Mouse (Mus musculus): ENCODE data around the gene Btnl4. TPM values are rescaled to one million over a fixed set of nuclear protein-coding genes. Genes with fewer than 3 reads are reported as not detected.
"Not testable (repeated sequence)": the region's sequence is repeated elsewhere in the genome, so short reads cannot be mapped to it uniquely, and the experiment has no call there.

The Btnl4 gene
- polyA plus RNA-seq, 1 experiment from 2014 or later: not detected

DNA sequence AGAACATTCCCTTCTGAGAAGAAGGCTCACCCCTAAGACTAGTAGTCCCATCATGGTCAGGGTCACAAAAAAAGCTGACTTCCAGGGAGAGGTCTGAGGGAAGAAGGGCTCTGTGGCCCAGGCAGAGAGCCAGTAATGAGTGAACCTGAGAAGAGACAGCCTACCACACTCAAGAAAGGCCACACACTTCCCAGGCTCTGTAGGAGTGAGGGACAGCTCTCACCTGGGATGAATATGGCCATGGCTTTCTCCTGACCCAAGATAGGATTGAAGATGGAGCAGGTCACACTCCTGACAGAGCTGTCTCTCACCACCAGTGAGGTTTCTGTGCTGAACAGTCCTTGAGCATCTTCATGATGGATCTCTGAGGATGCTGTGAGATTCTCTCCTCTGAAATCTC, 15.7 kb upstream of the Btnl4 start:
- H3K4me2 ChIP-seq: no peak overlapping the region
- no peak for ATAC-seq (ENCODE audit: insufficient number of reproducible peaks, low FRiP score)
- no peak overlapping the region for H3K4me3 ChIP-seq
- H3K36me3 ChIP-seq: no peaks in the 10 kb centered on the region
- H3K9me3 ChIP-seq (replicated peaks): no peaks in the 10 kb centered on the region
- no peaks in the 10 kb centered on the region for H3K4me1 ChIP-seq (replicated peaks)
- H3K9ac ChIP-seq: no peak overlapping the region
- H3K27me3 ChIP-seq (replicated peaks): 0 out of 2 replicates have a peak, but pooled peaks cover 4% of the 10 kb centered on the region
- H3K27ac ChIP-seq (ENCODE audit: poor library complexity, severe bottlenecking): no peak overlapping the region

DNA sequence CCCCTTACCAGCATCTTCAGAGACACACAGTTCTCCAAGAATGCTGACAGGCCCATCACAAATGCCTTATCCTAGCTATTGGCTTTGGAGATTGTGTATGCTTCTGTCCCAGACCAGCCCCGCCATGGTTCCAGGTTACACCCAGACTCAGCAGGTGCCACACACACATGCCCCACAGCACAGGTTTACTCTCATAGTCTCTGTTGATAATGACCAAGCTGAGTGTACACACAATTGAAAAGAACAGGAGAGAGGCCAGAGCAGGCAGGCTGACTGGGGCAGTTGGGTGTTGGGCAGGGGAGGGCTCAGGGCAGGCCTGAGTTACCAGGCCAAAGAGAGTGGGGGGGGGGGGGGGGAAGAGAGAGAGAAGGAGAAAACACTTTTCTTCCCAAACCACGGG, 691 bp downstream of the Btnl4 start:
- Histone ChIP-seq H3K9me3 (replicated peaks) (no peaks in the 10 kb centered on the region), H3K27me3 (replicated peaks) (0 out of 2 replicates have a peak, but pooled peaks cover 3% of the 10 kb centered on the region), H3K36me3 (no peaks in the 10 kb centered on the region), H3K4me2 (no peak overlapping the region), H3K4me3 (no peak overlapping the region), H3K9ac (no peak overlapping the region), H3K27ac (ENCODE audit: poor library complexity, severe bottlenecking) (no peak overlapping the region), H3K4me1 (replicated peaks) (no peaks in the 10 kb centered on the region)
- no peak for ATAC-seq (ENCODE audit: insufficient number of reproducible peaks, low FRiP score)
- WGBS: 81% methylated on average over 1 of the region's 2 CpGs

DNA sequence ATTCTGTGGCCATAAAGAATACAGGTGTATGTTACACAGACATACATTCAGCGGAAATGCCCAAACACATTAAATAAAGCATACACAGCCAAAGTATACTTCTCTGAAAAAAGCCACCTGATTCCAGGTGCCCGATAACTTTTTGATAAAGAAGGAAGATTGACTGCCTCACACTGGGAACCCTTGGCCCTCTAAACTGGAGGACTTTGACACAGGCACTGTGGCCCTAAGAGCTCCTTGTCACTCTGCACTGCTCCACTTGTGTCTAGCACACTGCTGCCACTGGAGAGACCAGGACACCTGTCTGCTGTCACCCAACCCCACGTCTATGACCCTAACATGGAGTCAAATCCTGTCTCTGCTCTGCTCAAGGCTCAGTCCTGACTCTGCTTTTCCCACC, 2.1 kb downstream of the Btnl4 start:
- Histone ChIP-seq H3K9me3 (replicated peaks) (no peaks in the 10 kb centered on the region), H3K4me1 (replicated peaks) (no peaks in the 10 kb centered on the region), H3K27me3 (replicated peaks) (0 out of 2 replicates have a peak, but pooled peaks cover 3% of the 10 kb centered on the region), H3K4me3 (no peak overlapping the region), H3K36me3 (no peaks in the 10 kb centered on the region), H3K9ac (no peak overlapping the region), H3K27ac (ENCODE audit: poor library complexity, severe bottlenecking) (no peak overlapping the region), H3K4me2 (no peak overlapping the region)
- 74% methylated on average over 3 of the region's 3 CpGs for WGBS
- ATAC-seq (ENCODE audit: insufficient number of reproducible peaks, low FRiP score): no peak

DNA sequence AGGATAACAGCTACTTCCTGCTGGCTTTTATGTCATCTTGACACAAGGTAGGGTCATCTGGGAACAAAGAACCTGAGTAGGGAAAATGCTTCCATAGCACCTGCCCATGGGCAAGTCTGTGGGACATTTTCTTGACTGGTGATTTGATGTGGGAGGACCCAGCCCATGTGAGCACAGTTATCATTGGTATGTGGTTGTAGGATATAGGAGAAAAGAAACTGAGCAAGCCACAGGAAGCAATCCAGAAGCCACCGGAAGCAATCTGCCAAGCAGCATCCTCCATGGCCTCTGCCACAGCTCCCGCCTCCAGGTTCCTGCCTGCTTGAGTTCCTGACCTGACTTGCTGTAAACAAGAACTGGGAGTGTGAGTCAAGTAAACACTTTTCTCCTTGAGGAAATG, 6.6 kb downstream of the Btnl4 start:
- Histone ChIP-seq H3K36me3 (no peaks in the 10 kb centered on the region), H3K27ac (ENCODE audit: poor library complexity, severe bottlenecking) (no peak overlapping the region), H3K4me1 (replicated peaks) (no peaks in the 10 kb centered on the region), H3K9ac (no peak overlapping the region), H3K4me3 (no peak overlapping the region), H3K27me3 (replicated peaks) (no peaks in the 10 kb centered on the region), H3K4me2 (no peak overlapping the region), H3K9me3 (replicated peaks) (no peaks in the 10 kb centered on the region)
- 71% methylated on average over 2 of the region's 2 CpGs for WGBS
- no peak for ATAC-seq (ENCODE audit: insufficient number of reproducible peaks, low FRiP score)

DNA sequence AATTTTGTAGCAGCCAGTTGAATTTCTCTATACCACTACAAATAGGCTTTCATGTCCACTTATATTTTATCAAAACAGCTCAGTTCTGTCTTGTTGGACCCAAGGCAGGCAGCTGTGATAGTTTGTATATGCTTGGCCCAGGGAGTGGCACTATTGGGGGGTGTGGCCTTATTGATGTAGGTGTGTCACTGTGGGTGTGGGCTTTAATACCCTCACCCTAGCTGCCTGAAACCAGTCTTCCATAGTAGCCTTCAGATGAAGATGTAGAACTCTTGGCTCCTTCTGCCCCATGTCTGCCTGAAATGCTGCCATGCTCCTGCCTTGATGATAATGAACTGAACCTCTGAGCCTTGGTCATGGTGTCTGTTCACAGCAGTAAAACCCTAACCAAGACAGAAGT, 11.2 kb downstream of the Btnl4 start:
- not testable (repeated sequence) for H3K4me2 ChIP-seq; H3K9ac ChIP-seq; H3K9me3 ChIP-seq (replicated peaks); H3K27ac ChIP-seq (ENCODE audit: poor library complexity, severe bottlenecking); ATAC-seq (ENCODE audit: insufficient number of reproducible peaks, low FRiP score); H3K27me3 ChIP-seq (replicated peaks); H3K36me3 ChIP-seq; H3K4me3 ChIP-seq; H3K4me1 ChIP-seq (replicated peaks)

DNA sequence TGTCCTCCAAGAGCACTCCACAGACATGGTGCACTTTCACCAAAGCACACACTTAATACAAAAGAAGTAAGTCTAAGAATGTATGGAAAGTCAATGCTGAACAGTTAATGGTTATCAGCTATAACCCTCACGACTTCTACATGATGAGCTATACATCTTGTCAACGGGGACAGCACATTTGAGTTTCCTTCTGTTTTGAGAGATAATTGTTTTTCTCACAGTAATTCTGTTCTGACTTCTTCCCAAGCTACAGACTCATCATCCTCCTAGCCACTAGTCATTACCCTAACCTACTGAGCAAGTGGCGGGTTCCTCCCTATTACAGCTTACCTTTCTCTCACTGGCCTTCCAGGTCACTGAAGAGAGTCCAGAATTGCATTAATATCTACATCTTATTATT, 17.9 kb downstream of the Btnl4 start:
- 74% methylated on average over 3 of the region's 3 CpGs for WGBS

DNA sequence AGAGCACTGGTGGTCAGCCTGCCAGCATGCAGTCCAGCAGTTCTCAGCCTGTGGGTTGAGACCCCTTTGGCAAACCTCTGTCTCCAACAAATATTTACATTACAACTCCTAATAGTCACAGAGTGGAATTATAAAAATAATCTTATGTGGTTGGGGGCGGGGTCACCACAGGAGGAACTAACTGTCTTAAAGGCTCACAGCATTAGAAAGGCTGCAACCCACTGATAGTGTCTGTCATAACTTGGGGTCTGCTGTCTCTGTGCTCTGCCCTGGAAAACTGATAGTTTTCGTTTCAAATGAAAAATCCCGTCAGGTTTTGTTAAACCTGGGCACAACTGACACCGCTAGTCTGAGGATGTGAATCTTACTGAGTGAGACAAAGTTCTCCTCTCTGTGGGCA, 19.4 kb downstream of the Btnl4 start:
- ATAC-seq (ENCODE audit: insufficient number of reproducible peaks, low FRiP score): no peak
- Histone ChIP-seq H3K4me3 (no peak overlapping the region), H3K4me1 (replicated peaks) (no peaks in the 10 kb centered on the region), H3K4me2 (no peak overlapping the region), H3K27ac (ENCODE audit: poor library complexity, severe bottlenecking) (no peak overlapping the region), H3K9ac (no peak overlapping the region), H3K36me3 (no peaks in the 10 kb centered on the region), H3K27me3 (replicated peaks) (no peaks in the 10 kb centered on the region; the same call in 1 of the 2 replicates), H3K9me3 (replicated peaks) (no peaks in the 10 kb centered on the region)
- 69% methylated on average over 4 of the region's 4 CpGs for WGBS

More for the DNA sequence above, 17.9 kb downstream of the Btnl4 start:
- no peaks in the 10 kb centered on the region for H3K4me1 ChIP-seq (replicated peaks)
- no peaks in the 10 kb centered on the region for H3K9me3 ChIP-seq (replicated peaks)
- H3K27ac ChIP-seq (ENCODE audit: poor library complexity, severe bottlenecking): no peak overlapping the region
- no peak overlapping the region for H3K4me3 ChIP-seq
- ATAC-seq (ENCODE audit: insufficient number of reproducible peaks, low FRiP score): no peak
- H3K27me3 ChIP-seq (replicated peaks): no peaks in the 10 kb centered on the region; the same call in 1 of the 2 replicates
- H3K36me3 ChIP-seq: no peaks in the 10 kb centered on the region
- no peak overlapping the region for H3K4me2 ChIP-seq
- no peak overlapping the region for H3K9ac ChIP-seq

DNA sequence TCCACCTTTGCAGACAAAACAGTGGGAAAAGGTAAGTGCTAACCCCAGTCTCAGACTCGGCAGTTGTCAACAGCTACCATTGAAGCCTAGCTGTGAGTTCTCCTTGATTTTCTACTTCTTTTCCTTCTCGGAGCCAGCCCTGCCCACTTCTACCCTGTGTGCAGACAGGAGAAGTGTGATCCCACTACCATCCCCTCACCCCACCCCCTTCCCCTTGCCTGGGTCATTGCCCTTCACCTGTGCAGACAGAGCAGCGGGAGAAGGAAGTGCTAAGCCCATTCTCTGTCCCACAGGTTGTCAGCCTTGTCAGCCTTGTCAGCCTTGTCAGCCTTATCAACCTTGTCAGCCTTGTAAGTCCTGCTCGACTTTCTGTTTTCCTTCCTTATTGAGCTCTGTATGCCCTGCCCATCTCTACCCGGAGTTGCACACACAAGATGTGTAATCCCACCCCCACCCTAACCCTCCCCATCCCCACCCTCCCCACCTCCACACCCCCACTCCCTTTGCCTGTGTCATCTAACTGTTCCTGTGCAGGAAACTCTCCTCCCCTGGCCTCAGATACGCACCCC, 28.6 kb downstream of the Btnl4 start:
- no peak overlapping the region for H3K4me3 ChIP-seq
- H3K9me3 ChIP-seq (replicated peaks): no peaks in the 10 kb centered on the region
- no peaks in the 10 kb centered on the region for H3K27me3 ChIP-seq (replicated peaks)
- no peak overlapping the region for H3K27ac ChIP-seq (ENCODE audit: poor library complexity, severe bottlenecking)
- no peak overlapping the region for H3K4me2 ChIP-seq
- no peak overlapping the region for H3K9ac ChIP-seq
- ATAC-seq (ENCODE audit: insufficient number of reproducible peaks, low FRiP score): no peak
- peaks cover 5% of the 10 kb centered on the region for H3K4me1 ChIP-seq (replicated peaks)
- WGBS: 26% methylated on average over 6 of the region's 6 CpGs
- no peaks in the 10 kb centered on the region for H3K36me3 ChIP-seq

DNA sequence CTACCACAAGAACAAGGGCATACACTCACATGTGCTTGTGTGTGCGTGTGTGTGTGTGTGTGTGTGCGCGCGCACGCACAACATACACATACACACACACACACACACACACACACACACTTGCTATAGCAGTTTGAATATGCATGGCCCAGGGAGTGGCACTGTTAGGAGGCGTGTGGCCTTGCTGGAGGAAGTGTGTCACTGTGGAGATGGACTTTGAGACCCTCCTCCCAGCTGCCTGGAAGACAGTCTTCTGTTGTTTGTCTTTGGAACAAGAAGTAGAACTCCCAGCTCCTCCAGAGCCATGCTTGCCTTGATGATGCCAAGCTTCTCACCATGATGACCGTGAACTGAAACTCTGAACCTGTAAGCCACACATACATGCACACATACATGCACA, 35.1 kb downstream of the Btnl4 start:
- H3K27ac ChIP-seq (ENCODE audit: poor library complexity, severe bottlenecking): no peak overlapping the region
- no peak for ATAC-seq (ENCODE audit: insufficient number of reproducible peaks, low FRiP score)
- no peak overlapping the region for H3K4me2 ChIP-seq
- no peaks in the 10 kb centered on the region for H3K27me3 ChIP-seq (replicated peaks)
- no peak overlapping the region for H3K9ac ChIP-seq
- H3K36me3 ChIP-seq: no peaks in the 10 kb centered on the region
- WGBS: 84% methylated on average over 7 of the region's 7 CpGs
- H3K4me3 ChIP-seq: no peak overlapping the region
- no peaks in the 10 kb centered on the region for H3K9me3 ChIP-seq (replicated peaks)
- H3K4me1 ChIP-seq (replicated peaks): no peaks in the 10 kb centered on the region

DNA sequence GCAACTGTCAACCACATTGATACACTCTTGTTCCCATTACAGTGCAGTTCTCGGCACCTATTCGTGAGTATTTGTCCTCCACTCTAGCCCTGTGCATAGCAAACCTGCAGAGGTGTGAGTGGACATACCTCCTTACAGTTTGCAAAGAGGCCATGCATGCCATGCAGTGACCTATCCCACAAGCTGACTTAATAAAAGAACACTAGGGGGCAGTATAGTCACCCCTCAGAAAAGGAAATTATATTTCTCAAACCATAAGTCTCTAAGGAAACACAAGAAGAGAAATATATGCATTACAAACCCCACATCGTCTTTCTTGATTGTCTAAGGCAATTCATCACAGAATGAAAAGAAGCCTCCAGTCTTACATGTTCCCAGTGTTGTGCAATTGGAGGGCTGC, 37.3 kb downstream of the Btnl4 start:
- Histone ChIP-seq H3K27me3 (replicated peaks) (no peaks in the 10 kb centered on the region), H3K4me3 (no peak overlapping the region), H3K9me3 (replicated peaks) (peaks cover 8% of the 10 kb centered on the region; the same call in 1 of the 2 replicates), H3K4me1 (replicated peaks) (no peaks in the 10 kb centered on the region), H3K36me3 (no peaks in the 10 kb centered on the region), H3K9ac (no peak overlapping the region), H3K4me2 (no peak overlapping the region), H3K27ac (ENCODE audit: poor library complexity, severe bottlenecking) (no peak overlapping the region)
- WGBS: 38% methylated on average over 3 of the region's 3 CpGs
- ATAC-seq (ENCODE audit: insufficient number of reproducible peaks, low FRiP score): no peak

DNA sequence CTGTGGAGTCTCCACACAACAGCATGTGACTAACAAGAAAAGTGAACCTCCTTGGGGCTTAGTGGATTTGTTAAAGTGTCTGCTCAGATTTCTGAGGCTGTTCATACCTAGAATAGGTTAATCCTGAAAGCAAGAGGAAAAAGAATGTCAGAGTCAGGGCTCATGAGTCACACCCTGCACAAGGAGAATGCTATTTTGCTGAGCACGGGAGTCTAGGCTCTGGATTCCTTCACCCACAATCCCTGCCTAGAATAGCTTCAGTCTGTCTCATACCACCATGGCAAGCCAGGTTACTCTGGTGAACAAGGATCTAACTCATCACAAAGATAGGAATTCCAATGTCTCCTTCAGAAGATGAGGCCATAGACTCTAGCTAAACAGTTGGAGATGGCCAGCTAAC, 38.5 kb downstream of the Btnl4 start:
- 21% methylated on average over 1 of the region's 1 CpGs for WGBS
- no peaks in the 10 kb centered on the region for H3K36me3 ChIP-seq
- no peak overlapping the region for H3K4me2 ChIP-seq
- H3K9me3 ChIP-seq (replicated peaks): peaks cover 8% of the 10 kb centered on the region; the same call in 1 of the 2 replicates
- no peak overlapping the region for H3K27ac ChIP-seq (ENCODE audit: poor library complexity, severe bottlenecking)
- H3K9ac ChIP-seq: no peak overlapping the region
- ATAC-seq (ENCODE audit: insufficient number of reproducible peaks, low FRiP score): no peak
- no peaks in the 10 kb centered on the region for H3K27me3 ChIP-seq (replicated peaks)
- H3K4me1 ChIP-seq (replicated peaks): no peaks in the 10 kb centered on the region
- H3K4me3 ChIP-seq: no peak overlapping the region

DNA sequence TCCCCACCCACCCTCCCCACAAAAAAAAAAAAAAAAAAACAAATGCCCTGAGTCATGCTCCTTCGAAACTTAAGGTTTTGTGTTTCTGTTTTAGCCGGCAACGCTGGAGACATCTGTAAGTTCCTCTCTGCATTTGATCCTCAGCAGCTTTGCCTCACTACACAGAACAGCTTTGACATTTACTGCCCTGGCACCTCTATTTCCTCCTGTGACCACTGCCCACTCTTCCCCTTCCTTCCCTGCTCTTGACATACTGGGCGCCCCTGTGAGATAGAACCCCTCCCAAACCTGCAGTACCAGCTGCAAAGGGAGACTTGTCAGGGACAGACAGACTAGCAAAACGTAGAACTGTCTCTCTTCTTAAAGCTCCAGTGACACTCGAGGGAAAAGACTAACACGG, 39.5 kb downstream of the Btnl4 start:
- Histone ChIP-seq H3K27me3 (replicated peaks) (no peaks in the 10 kb centered on the region), H3K27ac (ENCODE audit: poor library complexity, severe bottlenecking) (no peak overlapping the region), H3K4me1 (replicated peaks) (no peaks in the 10 kb centered on the region), H3K36me3 (no peaks in the 10 kb centered on the region), H3K9me3 (replicated peaks) (peaks cover 8% of the 10 kb centered on the region; the same call in 1 of the 2 replicates), H3K4me2 (no peak overlapping the region), H3K9ac (no peak overlapping the region), H3K4me3 (no peak overlapping the region)
- WGBS: 57% methylated on average over 7 of the region's 7 CpGs
- no peak for ATAC-seq (ENCODE audit: insufficient number of reproducible peaks, low FRiP score)

Data from heart, embryonic 12.5 days (tissue).